Mouse (Mus musculus): ENCODE measurements around the gene Gpr152. TPM values are rescaled to one million over a fixed set of nuclear protein-coding genes. Genes with fewer than 3 reads are reported as not detected.

Gpr152 gene
- total RNA-seq, 2 experiments from 2014 or later = not detected

- ATAC-seq (ENCODE audit: poor library complexity, severe bottlenecking) = no peak
Observed at GRCm38 (mm10) chr19:4129462-4129861, 10.1 kb upstream of the Gpr152 start.

- no peak for ATAC-seq (ENCODE audit: poor library complexity, severe bottlenecking)
Observed at GRCm38 (mm10) chr19:4130106-4130505, 9.5 kb upstream of the Gpr152 start.

- no peak for ATAC-seq (ENCODE audit: poor library complexity, severe bottlenecking)
Observed at GRCm38 (mm10) chr19:4131075-4131474, 8.5 kb upstream of the Gpr152 start.

- 0 out of 2 replicates have a peak, but pooled peaks have one; percentile 32 for ATAC-seq (ENCODE audit: poor library complexity, severe bottlenecking)
Observed at GRCm38 (mm10) chr19:4131768-4132167, 7.8 kb upstream of the Gpr152 start.

- no peak for ATAC-seq (ENCODE audit: poor library complexity, severe bottlenecking)
Observed at GRCm38 (mm10) chr19:4134354-4134753, 5.2 kb upstream of the Gpr152 start.

GRCm38 (mm10) chr19:4135229-4135962 lies 4.2 kb upstream of the Gpr152 start:
- 0 out of 2 replicates have a peak, but pooled peaks have one; percentile 8 for ATAC-seq (ENCODE audit: poor library complexity, severe bottlenecking)

GRCm38 (mm10) chr19:4135963-4136345 lies 3.6 kb upstream of the Gpr152 start:
- ATAC-seq (ENCODE audit: poor library complexity, severe bottlenecking) = peak; percentile 94

- no peak for ATAC-seq (ENCODE audit: poor library complexity, severe bottlenecking)
Observed at GRCm38 (mm10) chr19:4136463-4136862, 3.1 kb upstream of the Gpr152 start.

- ATAC-seq (ENCODE audit: poor library complexity, severe bottlenecking) = 0 out of 2 replicates have a peak, but pooled peaks have one; percentile 27
Observed at GRCm38 (mm10) chr19:4137913-4138312, 1.7 kb upstream of the Gpr152 start.

- ATAC-seq (ENCODE audit: poor library complexity, severe bottlenecking) = no peak
Observed at GRCm38 (mm10) chr19:4140147-4140546, 560 bp downstream of the Gpr152 start.

- no peak for ATAC-seq (ENCODE audit: poor library complexity, severe bottlenecking)
Observed at GRCm38 (mm10) chr19:4142416-4143173, 3.0 kb downstream of the Gpr152 start.

GRCm38 (mm10) chr19:4143759-4144268 lies 4.2 kb downstream of the Gpr152 start, which contains the start of gene Cabp4:
Cabp4 (minus strand) TSS chr19:4144033.
- no peak for ATAC-seq (ENCODE audit: poor library complexity, severe bottlenecking)

GRCm38 (mm10) chr19:4144550-4145498 lies 5.2 kb downstream of the Gpr152 start:
- ATAC-seq (ENCODE audit: poor library complexity, severe bottlenecking) = no peak

- no peak for ATAC-seq (ENCODE audit: poor library complexity, severe bottlenecking)
Observed at GRCm38 (mm10) chr19:4145936-4146335, 6.3 kb downstream of the Gpr152 start.

GRCm38 (mm10) chr19:4146366-4147021 lies 6.9 kb downstream of the Gpr152 start:
- no peak for ATAC-seq (ENCODE audit: poor library complexity, severe bottlenecking)

- ATAC-seq (ENCODE audit: poor library complexity, severe bottlenecking) = peak; percentile 20; the same call in 1 of the 2 replicates
Observed at GRCm38 (mm10) chr19:4147022-4147405, 7.4 kb downstream of the Gpr152 start.

GRCm38 (mm10) chr19:4147782-4148490 lies 8.3 kb downstream of the Gpr152 start:
- ATAC-seq (ENCODE audit: poor library complexity, severe bottlenecking) = no peak

- peak; percentile 92 for ATAC-seq (ENCODE audit: poor library complexity, severe bottlenecking)
Observed at GRCm38 (mm10) chr19:4148491-4148806, 8.9 kb downstream of the Gpr152 start, which contains the start of gene Coro1b. Coro1b (plus strand) TSS chr19:4148619.

GRCm38 (mm10) chr19:4148819-4149218 lies 9.2 kb downstream of the Gpr152 start:
- ATAC-seq (ENCODE audit: poor library complexity, severe bottlenecking) = no peak
